Mouse (Mus musculus) 416B (cell line): ENCODE measurements around the gene Ckm.

Experiments used
- DNase-seq: peaks from one replicate; pipeline ENCODE4 v3.0.0; 2011; ENCODE audit warnings: low read depth

The Ckm gene

DNA sequence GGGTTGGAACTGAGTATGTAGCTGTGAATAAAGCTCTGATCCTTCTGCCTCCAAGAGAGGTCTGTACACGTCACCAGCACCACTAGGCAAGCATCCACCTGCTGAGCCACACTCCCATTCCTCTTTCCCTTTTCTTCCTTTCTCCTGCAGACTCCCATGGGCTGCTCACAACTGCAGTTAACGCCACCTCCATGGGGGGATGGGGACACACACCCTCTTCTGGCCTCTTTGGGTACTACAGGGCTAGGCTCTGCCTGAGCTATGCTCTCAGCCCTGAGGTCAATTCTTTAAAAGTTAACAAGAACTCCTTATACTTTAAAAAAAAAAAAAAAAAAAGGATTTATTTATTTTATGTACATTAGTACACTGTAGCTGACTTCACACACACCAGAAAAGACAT is 27.9 kb downstream of the Ckm start:
- DNase-seq: no peak

DNA sequence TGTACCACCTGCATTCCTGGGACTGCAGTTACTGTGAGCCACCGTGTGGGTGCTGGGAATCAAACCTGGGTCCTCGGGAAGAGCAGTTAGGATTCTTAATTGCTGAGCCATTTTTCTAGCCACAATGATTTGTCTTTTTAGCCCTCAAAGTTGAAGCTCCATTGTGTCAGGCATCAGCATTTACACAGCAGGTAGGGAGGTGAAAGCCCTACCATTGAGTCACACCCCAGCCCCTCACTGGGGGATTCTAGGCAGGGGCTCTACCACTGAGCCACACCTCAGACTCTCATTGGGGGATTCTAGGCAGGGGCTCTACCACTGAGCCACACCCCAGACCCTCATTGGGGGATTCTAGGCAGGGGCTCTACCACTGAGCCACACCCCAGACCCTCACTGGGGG is 31.7 kb downstream of the Ckm start:
- no peak for DNase-seq

DNA sequence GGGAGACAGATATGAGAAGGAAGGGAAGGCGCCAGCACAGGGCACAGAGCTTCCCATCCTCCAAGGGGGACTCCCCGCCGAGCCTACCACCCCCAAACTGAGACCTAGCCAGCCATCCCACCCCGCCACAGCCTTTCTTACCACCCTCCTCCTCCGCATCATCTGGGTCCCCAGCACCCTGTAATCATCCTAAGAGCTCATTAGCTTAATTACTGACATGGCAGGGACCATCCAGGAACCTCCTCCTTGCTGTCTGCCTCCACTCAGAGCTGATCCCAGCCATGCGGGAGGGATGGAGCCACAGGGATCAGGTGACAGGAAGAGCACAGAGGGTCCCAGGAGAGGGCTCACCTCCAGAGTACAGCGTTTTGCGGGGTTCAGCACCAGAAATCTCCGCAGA is 32.5 kb downstream of the Ckm start:
- no peak for DNase-seq

DNA sequence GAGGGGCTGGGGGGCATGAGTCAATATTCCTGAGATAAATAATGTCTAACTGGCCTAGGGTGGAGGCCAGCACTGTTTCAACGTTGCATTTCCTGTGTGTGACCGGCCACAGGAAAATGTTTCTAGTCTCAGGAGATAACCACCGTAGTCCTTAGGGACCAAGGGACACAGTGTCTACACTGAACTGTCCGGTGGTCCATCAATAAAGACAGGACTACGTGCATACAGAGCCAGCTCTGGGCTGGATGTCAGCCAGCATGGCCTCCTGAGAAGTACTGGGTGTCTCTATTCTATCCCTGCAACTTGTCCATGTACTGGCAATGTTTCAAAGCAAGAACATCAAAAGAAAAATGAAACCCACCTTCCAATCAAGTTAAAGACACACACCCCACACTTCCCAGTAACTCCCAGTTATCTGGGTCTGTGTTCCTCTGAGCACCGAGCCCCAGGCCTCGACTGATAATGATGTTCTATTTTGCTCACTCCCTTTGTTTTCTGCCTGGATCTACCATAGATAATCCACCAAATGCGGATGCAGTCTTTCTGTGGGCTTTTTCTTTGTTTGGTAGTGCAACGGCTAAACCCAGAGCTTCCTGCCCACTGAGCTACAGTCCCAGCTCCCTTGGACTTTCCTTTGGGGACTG is 37.0 kb downstream of the Ckm start:
- no peak for DNase-seq

DNA sequence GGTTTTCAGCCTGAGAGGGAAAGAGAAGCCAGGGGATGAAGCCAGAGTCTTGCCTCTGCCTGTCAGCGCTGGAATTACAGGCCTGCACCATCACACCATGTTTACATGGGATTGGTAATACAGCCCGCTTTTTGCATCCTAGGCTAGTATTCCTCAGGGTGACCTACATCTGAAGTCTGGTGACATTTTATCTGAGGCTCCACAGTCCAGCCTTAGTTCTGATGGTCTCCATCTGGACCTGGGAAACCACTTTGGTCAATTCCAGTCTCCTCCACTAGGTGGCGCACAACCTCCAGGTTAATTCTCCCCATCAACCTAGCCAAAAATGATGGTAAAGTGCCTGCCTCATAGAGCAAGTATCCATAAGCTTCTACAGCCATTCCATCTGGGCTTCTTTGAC is 38.8 kb downstream of the Ckm start:
- DNase-seq: peak; percentile 75

DNA sequence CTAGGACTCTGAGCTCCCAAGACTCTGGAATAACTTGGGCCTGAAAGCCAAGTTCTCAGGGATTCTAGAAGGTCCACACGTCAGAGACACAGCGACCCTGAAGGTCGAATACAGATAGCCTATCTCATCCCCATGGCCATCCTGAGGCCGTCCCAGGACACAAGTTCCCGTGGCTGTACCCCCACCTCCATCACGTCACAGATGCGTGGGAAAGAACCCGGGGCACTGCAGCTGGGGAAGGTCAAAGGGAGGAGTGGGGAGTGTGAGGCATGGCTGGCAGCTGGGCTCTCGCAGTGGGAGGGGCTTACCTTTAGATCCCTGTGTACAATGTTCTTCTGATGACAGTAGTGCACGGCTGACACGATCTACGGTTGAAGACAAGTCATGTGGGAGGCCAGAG is 40.2 kb downstream of the Ckm start:
- no peak for DNase-seq

DNA sequence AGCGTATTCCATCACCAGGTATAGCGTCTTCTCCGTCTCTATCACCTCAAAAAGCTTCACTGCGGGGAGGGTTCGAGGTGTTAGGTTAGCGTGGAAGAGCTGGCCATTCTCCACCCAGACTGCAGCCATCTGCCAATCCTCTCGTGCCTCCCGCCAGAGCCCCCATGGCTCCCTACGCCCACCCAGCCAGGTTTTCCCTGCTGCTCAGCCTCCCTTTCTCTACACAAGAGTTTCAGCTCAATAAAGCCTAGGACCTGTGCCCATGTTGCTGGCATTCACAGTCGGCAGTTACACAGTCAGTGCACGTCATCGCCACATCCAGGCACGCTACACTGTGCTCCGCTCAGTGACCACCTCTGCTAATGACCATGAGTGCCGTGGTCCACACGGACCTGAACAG is 43.1 kb downstream of the Ckm start:
- DNase-seq: no peak

DNA sequence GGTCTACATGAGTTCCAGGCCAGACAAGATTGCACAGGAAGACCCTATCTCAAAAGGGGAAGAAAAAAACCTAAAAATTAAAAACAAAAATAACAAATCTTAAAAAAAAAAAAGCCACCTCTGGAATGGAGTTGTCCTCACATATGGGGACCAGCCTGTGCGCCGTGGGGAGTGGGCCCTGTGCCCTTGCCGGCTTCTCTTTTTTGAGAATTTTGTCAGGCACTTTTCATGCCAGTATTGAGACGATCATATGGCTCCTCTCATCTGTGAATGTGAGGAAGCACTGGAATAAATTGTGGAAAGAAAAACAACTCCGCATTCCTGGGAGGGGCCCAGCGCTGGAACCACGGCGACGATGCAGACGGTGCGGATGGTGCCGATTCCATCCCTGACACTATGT is 44.6 kb downstream of the Ckm start:
- DNase-seq: no peak

DNA sequence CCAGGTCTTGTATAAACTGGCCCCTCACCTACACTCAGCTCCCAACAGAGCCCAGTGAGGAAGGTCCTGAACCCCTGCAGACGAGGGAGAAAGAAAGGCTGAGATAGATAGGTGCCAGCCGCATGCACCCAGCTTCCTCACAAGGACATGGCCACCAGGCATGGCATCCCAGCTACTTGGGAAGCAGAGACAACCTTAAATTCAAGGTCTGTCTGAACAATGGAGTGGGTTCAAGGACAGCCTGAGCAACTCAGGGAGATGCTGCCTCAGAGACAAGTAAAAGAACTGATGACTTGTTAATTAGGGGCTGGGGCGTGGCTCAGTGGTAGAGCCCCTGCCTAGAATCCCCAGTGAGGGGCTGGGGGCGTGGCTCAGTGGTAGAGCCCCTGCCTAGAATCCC is 50.6 kb downstream of the Ckm start:
- no peak for DNase-seq

DNA sequence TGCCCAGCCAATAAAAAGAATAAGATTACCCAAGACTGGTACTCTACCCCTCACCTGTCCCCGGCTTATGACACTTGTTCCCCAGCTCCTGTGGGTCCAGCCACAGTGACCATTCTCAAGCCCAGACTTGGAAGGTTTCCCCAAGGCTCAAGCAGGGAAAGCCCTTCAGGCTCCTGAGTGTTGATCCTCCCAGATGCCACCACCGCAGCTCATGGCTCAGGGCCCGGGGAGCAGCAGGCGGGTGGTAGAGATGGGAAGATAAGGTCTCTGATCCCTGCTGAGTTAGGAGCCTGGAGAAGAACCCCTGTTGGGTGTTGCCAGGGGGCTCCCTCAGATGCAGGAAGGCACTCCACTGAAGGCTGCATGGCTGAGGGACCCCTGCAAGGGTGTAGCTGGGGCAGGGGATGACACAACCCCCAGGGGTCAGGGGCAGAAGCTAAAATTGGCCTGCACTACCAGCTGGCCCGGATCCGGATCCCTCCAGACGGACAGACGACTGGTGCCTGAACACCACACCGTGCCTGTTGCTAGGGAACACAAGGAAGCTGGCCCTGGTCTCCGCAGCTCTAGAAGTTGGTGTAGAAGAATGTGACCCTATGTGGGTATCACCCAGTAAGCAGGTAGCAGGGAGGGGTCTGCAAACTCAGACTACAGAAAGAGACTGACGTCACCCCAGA is 51.4 kb downstream of the Ckm start:
- no peak for DNase-seq

DNA sequence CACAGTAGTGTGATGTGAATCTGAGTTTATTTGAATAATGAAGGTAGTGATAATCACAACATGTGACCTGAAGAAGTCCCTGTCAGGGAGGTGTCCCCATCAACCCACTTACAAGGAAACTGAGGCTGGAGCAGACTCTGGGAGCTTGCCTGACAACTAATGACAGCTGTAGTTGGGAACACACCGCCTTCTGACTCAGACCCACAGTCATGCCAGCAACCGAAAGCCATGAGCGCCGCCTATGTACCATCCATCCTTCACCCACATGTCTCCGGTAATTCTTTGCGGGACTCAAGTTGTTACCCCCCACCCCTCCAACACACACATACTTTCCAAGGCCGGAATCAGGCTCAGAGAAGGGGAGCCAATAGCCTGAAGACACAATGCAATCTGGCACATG is 52.1 kb downstream of the Ckm start:
- no peak for DNase-seq

DNA sequence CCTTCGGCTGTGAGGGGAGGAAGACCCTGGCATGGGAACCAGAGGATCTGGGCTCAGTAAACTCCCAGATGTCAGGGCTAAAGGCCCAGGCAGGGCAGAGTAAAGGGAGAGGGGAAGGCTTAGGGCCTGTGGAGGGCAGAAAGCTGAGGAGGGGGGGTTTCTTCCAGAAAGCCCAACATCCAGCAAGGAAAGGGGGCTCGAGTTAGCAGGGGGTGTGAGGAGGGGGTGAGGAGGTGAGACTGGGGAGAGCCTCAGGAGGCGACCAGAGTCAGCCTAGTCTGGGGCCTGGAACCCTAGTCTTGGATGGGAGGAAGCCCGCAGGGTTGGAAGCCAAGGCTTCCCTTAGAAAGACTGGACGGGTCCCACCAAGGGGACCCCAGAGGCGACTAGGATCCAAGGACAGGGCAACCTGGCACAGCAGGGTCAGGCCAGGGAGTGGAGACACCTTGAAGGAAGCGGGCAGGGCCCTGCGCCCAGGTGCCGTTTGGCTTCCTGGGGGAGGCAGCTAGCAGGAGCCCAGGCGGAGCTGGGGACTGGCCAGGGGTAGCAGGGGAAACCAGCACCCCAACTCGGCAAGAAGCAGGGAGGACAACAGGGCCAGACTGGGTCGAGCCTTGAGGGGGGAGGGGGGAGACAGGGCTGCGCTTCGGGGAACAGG is 53.0 kb downstream of the Ckm start:
- DNase-seq: no peak

DNA sequence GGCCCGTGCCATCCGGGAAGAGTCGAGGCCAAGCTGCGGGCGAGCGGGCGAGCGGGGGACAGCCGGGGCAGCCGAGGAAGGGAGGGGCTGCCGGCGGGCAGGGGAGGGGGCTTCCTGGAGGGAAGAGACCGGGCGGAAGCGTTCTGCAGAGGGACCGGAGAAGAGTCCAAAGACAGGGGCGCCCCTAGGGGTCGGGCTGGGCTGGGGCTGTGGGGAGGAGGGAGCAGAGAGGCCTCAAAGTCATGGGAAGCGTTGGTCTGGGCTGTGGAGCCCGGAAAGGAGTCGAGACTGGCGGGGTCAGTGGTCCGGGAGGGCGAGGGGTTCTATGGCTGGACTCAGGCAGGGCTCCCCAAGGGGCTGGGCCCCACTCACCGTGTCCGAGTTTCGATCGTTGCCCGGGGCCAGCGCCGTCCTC is 53.5 kb downstream of the Ckm start:
- peak; percentile 71 for DNase-seq

DNA sequence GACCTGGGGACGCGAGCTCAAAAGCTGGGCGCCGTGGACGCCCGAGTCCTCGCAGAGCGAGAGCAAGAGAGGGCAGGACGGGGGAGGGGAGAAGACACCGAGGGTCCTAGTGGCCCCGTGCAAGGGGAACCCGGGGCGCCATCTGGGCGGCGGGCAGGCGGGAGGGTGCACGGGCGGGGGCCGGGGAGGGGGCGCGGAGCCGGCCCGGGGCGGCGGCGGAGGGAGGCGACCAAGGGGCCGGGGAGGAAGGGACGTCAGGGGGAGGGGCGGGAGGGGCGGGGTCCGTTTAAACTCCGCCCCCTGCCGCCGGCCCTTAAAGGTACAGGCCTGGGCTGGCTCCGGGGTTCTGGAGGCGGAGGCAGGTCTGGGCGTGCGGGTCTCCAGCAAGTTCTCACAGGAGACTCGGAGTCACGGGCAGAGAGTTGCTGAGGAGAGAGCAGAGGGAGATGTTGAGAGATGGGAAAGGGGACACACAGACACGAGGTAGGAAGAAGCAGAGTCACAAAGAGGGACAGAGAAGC is 54.1 kb downstream of the Ckm start, which contains the start of gene Mark4:
Mark4 (minus strand) TSS at position 231 of the 521 bp plus-strand sequence.
- peak; percentile 87 for DNase-seq

DNA sequence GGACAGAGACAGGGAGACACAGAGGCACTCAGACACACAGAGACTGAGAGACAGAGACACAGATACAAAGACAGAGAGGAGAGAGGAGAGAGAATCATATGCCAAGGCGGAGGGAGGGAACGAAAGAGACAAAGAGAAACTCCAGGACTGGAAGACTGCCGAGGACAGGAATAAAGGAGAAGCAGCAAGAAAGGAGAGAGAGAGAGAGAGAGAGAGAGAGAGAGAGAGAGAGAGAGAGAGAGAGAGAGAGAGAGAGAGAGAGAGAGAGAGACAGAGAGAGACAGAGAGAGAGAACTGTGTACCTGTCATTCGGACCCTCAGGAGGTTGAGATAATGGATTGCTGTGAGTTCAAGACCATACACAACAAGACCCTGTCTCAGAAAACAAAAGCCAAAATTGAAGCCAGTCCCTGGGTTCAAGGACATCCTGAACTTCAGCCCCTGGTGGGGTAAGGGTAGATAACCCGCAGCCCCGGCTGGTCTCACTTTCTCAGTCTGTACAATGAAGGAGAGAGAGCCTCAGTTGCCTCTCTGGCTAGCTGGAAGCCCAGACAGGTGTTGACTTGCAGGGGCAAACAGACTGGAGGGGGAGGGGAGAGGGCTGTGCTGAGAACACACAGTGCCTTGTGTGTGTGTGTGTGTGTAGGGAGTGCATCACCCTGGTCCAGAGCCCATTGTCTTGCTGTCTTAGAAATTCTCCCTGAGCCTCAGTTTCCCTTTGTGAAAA is 54.7 kb downstream of the Ckm start:
- no peak for DNase-seq

DNA sequence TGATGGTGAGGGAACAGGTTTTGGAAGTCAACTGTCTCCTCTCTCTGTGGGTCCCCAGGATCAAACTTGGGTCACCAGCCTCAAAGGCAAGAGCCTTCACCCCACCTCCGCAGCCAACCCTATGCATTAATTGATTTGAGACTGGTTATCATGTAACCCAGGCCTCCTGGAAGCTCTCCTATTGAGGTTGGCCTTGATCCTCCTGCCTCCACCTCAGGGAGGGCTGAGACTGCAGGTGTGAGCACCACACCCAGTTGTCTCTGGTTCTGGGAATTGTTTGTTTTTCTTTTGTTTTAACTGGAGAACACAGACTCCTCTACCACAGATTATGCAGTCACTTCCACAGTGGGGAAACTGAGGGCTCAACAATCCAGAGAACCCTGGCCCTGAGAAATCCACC is 55.9 kb downstream of the Ckm start:
- DNase-seq: no peak

DNA sequence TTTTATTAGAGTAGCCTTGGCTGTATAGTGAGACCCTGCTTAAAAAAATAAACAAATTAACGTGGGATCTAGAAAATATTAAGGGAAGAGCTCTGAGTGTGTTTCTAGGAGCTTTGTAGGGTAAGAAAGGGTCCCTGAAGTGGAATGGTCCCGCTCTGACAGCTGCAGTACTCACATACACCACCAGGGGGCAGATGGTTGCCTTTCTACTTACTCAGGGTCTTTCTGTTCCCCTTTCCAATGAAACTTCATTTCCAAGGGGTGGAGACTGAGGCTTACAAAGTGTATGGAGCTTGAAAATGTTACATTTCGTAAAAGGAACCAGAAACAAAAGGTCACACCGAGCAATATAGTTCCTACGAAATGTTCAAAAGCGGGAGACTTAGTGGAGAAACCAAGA is 56.9 kb downstream of the Ckm start:
- peak; percentile 82 for DNase-seq

DNA sequence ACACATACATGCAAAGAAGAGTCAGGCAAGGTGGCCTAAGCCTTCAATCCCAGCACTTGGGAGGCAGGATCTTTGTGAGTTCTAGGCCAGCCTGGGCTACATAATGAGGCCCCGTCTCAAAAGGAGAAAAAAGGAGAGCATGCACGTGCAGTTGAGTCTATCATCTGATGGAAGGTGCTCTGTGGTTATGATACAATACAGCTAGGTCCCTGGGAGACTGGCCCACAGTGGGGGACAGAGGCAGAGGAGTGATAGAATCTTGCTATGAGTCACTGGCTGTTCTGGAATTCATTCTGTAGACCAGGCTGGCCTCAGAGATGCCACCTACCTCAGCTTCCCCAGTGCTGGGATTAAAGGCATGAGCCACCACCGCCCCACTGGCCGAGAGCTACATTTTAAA is 57.9 kb downstream of the Ckm start:
- peak; percentile 69 for DNase-seq

DNA sequence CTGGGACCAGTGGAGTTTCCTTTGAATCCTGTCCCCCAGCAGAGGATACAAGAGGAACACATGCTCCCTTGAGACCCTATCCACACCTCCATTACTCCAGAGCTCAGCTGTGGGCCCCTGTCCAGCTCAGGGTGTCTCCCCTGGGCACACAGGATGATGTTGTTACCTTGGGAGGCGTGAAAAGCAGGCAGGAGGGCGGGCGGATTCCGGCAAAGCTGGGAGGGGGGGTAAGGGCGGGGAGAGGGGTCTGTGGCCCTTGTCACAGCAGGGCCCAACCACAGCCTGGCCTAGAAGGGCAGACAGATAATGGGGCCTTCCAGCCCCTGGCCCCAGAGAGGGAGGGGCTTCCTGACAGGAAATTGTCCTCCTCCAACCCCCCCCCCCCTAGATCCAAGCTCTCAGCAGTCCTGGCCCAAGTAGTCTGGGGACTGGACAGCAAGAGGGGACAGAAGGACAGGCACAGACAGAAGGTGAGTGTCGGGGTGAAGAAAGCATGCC is 58.4 kb downstream of the Ckm start, which contains the start of gene Exoc3l2:
Exoc3l2 (plus strand) TSS at position 448 of the 498 bp plus-strand sequence.
- peak; percentile 75 for DNase-seq

DNA sequence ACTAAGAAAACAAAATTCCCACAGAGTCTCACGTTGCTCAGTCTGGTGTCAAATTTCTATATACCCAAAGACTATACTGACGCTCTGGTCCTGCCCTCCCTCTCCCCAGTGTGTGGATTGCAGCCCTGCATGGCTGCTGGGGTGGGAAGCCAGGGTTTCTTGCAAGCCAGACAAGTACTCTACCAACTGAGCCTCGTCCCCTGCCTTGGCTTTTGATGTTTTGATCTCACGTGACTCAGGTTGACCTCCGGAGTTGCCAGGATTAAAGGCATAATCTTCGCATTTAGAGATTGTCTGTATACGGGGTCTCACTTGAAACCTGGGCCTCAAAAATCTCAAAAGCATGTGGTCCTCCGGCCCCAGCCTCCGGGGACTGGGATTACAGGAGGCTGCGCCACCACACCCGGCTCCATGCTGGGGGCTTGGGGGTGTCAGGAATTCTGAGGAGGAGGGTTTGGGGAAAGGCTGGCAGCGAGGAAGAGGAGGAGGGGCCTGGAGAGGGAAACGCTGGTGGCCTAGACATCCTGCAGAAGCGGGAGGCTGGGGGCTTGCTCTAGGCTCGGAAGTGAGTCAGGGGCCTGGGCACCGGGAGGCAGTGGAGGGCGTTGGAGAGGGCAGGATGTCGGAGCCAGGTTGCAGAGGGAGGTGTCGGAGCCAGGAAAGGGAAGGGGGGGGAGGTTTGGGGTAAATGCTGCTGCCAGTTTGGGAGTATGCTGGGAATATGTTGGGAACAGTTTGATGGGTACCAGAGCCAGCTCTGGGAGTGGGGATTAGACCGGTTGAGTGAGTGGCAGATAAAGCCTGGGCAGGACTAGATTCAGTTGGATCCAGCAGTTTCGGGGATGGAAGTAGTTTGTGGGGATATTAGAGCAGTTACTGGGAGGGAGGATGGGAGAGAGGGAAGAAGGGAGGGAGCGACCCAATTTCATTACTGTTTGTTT is 60.1 kb downstream of the Ckm start:
- peak; percentile 72 for DNase-seq

DNA sequence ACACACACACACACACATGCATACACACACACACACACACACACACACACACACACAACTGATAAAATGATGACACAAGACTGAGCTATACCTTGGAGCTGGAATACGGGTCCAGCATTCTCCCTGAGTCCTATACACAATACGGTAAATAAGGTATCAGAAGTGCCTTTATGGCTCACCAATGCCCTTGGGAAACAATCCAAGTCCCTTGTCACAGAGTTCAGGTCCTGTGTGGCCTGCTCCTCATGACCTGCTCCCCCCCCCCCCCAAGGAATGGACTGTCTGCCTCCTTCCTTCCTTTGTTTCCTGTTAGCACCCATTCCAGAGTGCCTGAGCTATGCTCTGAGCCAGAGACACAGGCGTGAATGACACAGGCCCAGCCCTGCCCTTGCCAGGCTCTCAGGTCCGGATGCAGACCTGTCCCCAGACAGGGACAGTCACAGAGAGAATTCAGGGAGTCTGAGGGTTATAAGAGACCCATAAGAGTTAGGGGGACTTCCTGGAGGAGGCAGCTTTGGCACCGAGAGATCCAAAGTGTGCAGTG is 62.1 kb downstream of the Ckm start:
- DNase-seq: peak; percentile 54
